Mouse (Mus musculus) MEL-GATA-1-ER (cell line): ENCODE results near the gene Hdac4.
A peak's percentile ranks its signal among the peaks of the same experiment; 100 is the strongest.

Experiments used
- DNase-seq: peaks from one replicate; pipeline ENCODE4 v3.0.0-alpha.2; 2012; ENCODE audit warnings: low read depth; ENCODE audit errors: extremely low read depth

Gene Hdac4

GRCm38 (mm10) chr1:92179070-92179469, 16.4 kb downstream of the Hdac4 start:
- DNase-seq: peak; percentile 32

GRCm38 (mm10) chr1:92178021-92178895, 17.2 kb downstream of the Hdac4 start:
- DNase-seq: no peak

- DNase-seq: no peak
These were observed 17.9 kb downstream of the Hdac4 start for GRCm38 (mm10) chr1:92177599-92177998.

- no peak for DNase-seq
These were observed 18.3 kb downstream of the Hdac4 start for GRCm38 (mm10) chr1:92177196-92177595.

GRCm38 (mm10) chr1:92175266-92175665, 20.2 kb downstream of the Hdac4 start:
- DNase-seq: no peak

GRCm38 (mm10) chr1:92174898-92175255, 20.6 kb downstream of the Hdac4 start:
- no peak for DNase-seq

GRCm38 (mm10) chr1:92174251-92174897, 21.1 kb downstream of the Hdac4 start:
- DNase-seq: no peak

- no peak for DNase-seq
These were observed 24.8 kb downstream of the Hdac4 start for GRCm38 (mm10) chr1:92170616-92171235.

- DNase-seq: no peak
These were observed 25.8 kb downstream of the Hdac4 start for GRCm38 (mm10) chr1:92169776-92170055.

GRCm38 (mm10) chr1:92168900-92169775, 26.4 kb downstream of the Hdac4 start:
- DNase-seq: no peak

- no peak for DNase-seq
These were observed 31.6 kb downstream of the Hdac4 start for GRCm38 (mm10) chr1:92163932-92164331.

GRCm38 (mm10) chr1:92159804-92160203, 35.7 kb downstream of the Hdac4 start:
- DNase-seq: no peak

GRCm38 (mm10) chr1:92150201-92150600, 45.3 kb downstream of the Hdac4 start:
- no peak for DNase-seq

GRCm38 (mm10) chr1:92148527-92148926, 47.0 kb downstream of the Hdac4 start:
- peak; percentile 9 for DNase-seq

- no peak for DNase-seq
These were observed 50.5 kb downstream of the Hdac4 start for GRCm38 (mm10) chr1:92144868-92145534.

- DNase-seq: no peak
These were observed 52.1 kb downstream of the Hdac4 start for GRCm38 (mm10) chr1:92143331-92143895.

- no peak for DNase-seq
These were observed 52.7 kb downstream of the Hdac4 start for GRCm38 (mm10) chr1:92142793-92143192.

- DNase-seq: no peak
These were observed 56.5 kb downstream of the Hdac4 start for GRCm38 (mm10) chr1:92139001-92139400.

- DNase-seq: no peak
These were observed 58.2 kb downstream of the Hdac4 start for GRCm38 (mm10) chr1:92137136-92137848.

- no peak for DNase-seq
These were observed 59.1 kb downstream of the Hdac4 start for GRCm38 (mm10) chr1:92136362-92136761.
